Mouse (Mus musculus) testis, adult 2 months (tissue): ENCODE results near the gene Slamf7. TPM values are rescaled to one million over a fixed set of nuclear protein-coding genes. Genes with fewer than 3 reads are reported as not detected.

Experiments used
- H3K27ac ChIP-seq: fragments of 200-500 bp; 2 replicates; pipeline ENCODE4 v1.5.1; 2012; ENCODE audit warnings: low read depth, low read length; ENCODE audit not compliant: control insufficient read depth, insufficient read depth
- H3K27me3 ChIP-seq: fragments of 200-500 bp; 2 replicates; pipeline ENCODE4 v1.6.1; 2012; ENCODE audit warnings: mild to moderate bottlenecking, low read length, moderate library complexity; ENCODE audit not compliant: control insufficient read depth, insufficient read depth
- H3K36me3 ChIP-seq: fragments of 200-500 bp; 2 replicates; pipeline ENCODE4 v1.6.1; 2012; ENCODE audit warnings: mild to moderate bottlenecking, low read length; ENCODE audit not compliant: control insufficient read depth, insufficient read depth
- H3K4me1 ChIP-seq: fragments of 200-500 bp; 2 replicates; pipeline ENCODE4 v1.6.1; 2012; ENCODE audit warnings: low read length; ENCODE audit not compliant: control insufficient read depth, insufficient read depth
- H3K4me3 ChIP-seq: fragments of 200-500 bp; 2 replicates; pipeline ENCODE4 v1.5.1; 2012; ENCODE audit warnings: low read depth, mild to moderate bottlenecking, low read length, moderate library complexity, mixed read lengths; ENCODE audit not compliant: control insufficient read depth
- CTCF ChIP-seq: fragments of 200-500 bp; IDR thresholded peaks from 2 replicates; pipeline ENCODE4 v1.5.1; 2012; ENCODE audit warnings: low read depth, mild to moderate bottlenecking, inconsistent platforms, low read length, moderate library complexity; ENCODE audit not compliant: control insufficient read depth, insufficient read depth, insufficient replicate concordance
- POLR2A ChIP-seq: fragments of 200-500 bp; IDR thresholded peaks from 2 replicates; pipeline ENCODE4 v1.6.1; 2012; ENCODE audit warnings: low read depth, mild to moderate bottlenecking, inconsistent platforms, low read length, moderate library complexity; ENCODE audit not compliant: control insufficient read depth
- polyA plus RNA-seq: library from polyadenylated mRNA; depleted of rRNA; stranded (reverse); fragments of >200 nt; gene quantifications from 2 replicates; pipeline ENCODE4 v1.2.3, GENCODE M21; 2012

Slamf7 gene
- polyA plus RNA-seq, 1 experiment = 19.5 TPM

DNA sequence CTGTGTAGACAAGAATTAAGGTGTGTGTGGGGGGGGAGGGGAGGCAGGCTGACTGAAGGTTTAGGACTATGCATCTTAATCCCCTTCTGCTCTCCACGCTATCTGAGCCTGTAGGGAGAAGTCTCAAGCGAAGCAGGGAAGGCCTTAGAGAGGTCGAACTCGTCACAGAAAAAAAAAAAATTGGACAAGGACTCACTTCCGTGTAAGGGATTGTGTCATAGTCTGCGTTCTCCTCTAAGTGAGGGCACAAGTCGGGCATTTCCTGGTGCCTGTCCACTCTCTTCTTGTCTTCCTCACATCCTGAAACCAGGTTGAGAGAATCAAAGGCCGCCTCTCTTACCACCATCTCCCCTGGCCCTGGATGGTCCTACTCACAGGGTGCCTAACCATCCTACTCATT, 15.7 kb downstream of the Slamf7 start:
- no peak overlapping the region for H3K27ac ChIP-seq
- H3K27me3 ChIP-seq = no peaks in the 10 kb centered on the region
- TF ChIP-seq POLR2A = no peak
- TF ChIP-seq CTCF = no peak
- no peaks in the 10 kb centered on the region for H3K36me3 ChIP-seq
- H3K4me1 ChIP-seq = no peaks in the 10 kb centered on the region
- no peak overlapping the region for H3K4me3 ChIP-seq

DNA sequence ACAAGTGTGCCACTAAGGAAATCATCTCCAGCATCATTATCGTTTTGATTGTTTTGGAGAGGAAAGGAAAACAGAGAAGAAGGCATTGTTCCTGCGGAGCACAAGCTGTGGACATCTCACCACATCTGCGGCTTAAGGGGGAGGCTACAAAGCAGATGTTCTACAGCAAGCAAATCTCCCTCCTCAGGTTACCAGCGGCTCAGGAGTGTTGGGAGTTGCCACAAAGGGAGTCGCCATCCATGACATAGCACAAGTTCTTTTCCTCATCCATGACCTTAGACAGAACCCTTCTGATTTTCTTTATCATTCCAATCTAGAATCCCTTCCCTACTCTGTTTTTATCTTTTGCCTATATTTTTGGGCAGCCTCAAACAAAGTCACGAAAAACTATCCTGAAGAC, 17.1 kb downstream of the Slamf7 start:
- H3K27me3 ChIP-seq = no peaks in the 10 kb centered on the region
- no peaks in the 10 kb centered on the region for H3K36me3 ChIP-seq
- no peaks in the 10 kb centered on the region for H3K4me1 ChIP-seq
- TF ChIP-seq CTCF = no peak
- no peak for TF ChIP-seq POLR2A
- no peak overlapping the region for H3K4me3 ChIP-seq
- H3K27ac ChIP-seq = no peak overlapping the region

DNA sequence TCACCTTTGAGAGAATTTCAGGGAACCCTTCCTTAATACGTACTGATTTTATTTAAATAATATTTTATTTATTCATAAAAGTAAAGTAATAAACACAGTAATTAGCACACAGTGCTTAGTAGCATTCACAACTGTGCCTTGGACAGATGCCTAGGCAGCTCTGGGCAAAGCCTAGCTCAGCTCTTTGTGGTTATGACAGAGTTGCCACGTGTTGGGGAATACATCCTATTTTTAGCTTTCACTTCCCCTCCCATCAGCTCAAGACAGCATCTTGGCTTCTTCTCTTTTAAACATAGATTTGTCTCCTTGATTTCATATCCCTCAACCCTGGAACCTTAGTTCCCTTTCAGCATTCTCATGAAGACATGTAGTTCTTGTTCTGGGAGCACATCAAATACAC, 21.4 kb downstream of the Slamf7 start:
- no peaks in the 10 kb centered on the region for H3K27me3 ChIP-seq
- no peaks in the 10 kb centered on the region for H3K36me3 ChIP-seq
- no peaks in the 10 kb centered on the region for H3K4me1 ChIP-seq
- H3K4me3 ChIP-seq = no peak overlapping the region
- H3K27ac ChIP-seq = no peak overlapping the region
- TF ChIP-seq POLR2A = no peak
- TF ChIP-seq CTCF = no peak

DNA sequence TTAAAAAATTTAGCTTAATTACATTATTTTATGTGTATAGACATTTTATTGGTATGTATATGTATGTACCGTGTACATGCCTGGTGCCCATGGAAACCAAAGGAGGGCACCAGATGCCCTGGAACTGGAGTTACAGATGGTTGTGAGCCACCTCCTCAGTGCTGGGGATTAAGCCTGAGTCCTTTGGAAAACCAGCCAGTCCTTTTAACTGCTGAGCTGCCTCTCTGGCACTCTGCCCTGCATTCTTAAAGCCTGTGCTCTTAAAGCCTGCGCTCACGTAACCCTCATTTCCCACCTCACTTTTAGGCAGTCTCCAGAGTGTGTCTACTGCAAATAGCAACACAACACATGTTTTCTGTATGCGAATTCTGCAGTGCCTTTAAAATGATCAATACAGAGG, 21.9 kb downstream of the Slamf7 start:
- H3K4me3 ChIP-seq = no peak overlapping the region
- H3K36me3 ChIP-seq = no peaks in the 10 kb centered on the region
- no peak for TF ChIP-seq POLR2A
- no peak for TF ChIP-seq CTCF
- no peak overlapping the region for H3K27ac ChIP-seq
- no peaks in the 10 kb centered on the region for H3K27me3 ChIP-seq
- no peaks in the 10 kb centered on the region for H3K4me1 ChIP-seq

DNA sequence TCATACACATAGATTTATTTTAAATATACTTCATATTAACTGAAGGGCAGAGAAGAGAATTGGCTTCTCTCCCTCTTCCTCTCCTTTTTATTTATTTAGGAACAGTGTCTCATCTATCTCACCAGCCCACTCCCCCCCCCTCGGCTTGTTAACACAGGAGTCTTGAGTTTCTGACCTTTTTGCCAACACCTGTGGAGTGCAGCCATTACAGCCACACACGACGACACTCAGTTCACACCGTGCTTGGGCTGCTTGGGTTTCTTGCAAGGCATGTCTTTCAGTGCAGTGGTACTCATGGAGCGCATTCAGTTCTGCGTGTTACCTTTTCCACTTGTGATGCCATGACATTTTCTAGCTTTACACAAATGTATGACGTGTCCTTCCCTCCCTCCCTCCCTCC, 22.8 kb downstream of the Slamf7 start:
- no peaks in the 10 kb centered on the region for H3K4me1 ChIP-seq
- H3K36me3 ChIP-seq = no peaks in the 10 kb centered on the region
- H3K4me3 ChIP-seq = no peak overlapping the region
- no peaks in the 10 kb centered on the region for H3K27me3 ChIP-seq
- TF ChIP-seq CTCF (no peak), POLR2A (no peak)
- no peak overlapping the region for H3K27ac ChIP-seq

DNA sequence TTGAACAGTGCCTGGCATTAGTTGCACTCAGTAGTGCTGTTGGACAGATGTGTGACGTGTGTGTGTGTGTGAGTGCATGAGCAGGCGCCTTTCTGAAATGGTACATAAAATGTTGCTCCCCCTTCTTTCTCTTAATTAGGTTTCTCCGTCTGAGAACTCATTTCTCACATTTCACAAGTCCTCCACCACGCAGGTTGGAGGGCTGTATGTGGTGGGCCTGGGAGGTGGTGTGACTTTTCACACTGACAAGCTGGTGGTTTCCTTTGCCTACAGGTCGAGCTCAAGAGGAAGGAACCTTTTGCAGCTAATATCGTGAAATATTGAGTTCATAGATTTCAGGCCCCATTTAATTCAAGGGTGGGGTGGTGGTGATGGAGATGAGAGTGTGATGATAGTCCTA, 23.7 kb downstream of the Slamf7 start:
- H3K36me3 ChIP-seq = no peaks in the 10 kb centered on the region
- no peaks in the 10 kb centered on the region for H3K27me3 ChIP-seq
- no peak for TF ChIP-seq POLR2A
- no peak for TF ChIP-seq CTCF
- H3K27ac ChIP-seq = no peak overlapping the region
- H3K4me3 ChIP-seq = no peak overlapping the region
- no peaks in the 10 kb centered on the region for H3K4me1 ChIP-seq

DNA sequence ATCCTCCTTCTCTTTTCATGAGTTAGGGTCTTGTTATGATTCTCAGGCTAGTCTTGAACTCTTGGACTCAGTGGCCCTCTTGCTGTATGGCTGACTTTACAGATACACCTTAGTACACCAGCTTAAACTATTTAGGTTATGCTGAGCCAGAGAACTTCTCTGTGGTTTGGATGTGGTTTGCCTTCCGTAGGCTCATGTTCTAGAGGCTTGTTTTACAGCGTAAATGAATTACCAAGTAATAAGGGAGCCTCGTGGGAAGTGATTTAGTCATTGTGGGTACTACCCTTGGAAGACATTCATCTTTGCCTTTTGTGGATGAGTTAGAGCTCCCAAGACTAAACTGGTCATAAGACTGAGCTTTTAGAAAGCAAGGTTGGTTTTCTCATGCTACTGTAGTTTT, 25.0 kb downstream of the Slamf7 start:
- Histone ChIP-seq H3K4me3 (no peak overlapping the region), H3K4me1 (no peaks in the 10 kb centered on the region), H3K27ac (no peak overlapping the region), H3K27me3 (no peaks in the 10 kb centered on the region), H3K36me3 (no peaks in the 10 kb centered on the region)
- TF ChIP-seq POLR2A = no peak
- no peak for TF ChIP-seq CTCF

DNA sequence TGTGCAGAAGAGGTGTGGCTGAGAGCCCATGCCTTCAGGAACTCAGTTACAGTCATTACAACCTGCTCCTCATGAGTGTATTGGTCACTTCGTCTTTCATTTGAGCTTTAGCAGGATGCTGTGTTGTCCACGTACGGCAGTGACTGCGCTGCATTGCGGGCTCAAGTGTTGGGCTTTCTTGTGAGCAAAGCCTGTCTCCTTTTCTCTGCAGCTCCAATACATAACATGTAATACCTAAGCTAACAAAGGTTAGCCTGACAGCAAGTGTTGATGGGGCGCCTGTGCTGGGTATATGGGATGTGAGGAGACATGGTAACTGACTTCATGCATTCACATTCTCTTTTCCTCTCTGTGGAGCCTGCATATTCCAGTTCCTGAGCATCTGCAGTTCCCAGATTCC, 32.7 kb downstream of the Slamf7 start:
- H3K4me3 ChIP-seq = no peak overlapping the region
- TF ChIP-seq POLR2A (no peak), CTCF (no peak)
- H3K27me3 ChIP-seq = no peaks in the 10 kb centered on the region
- H3K4me1 ChIP-seq = no peaks in the 10 kb centered on the region
- no peaks in the 10 kb centered on the region for H3K36me3 ChIP-seq
- H3K27ac ChIP-seq = no peak overlapping the region
